Mouse (Mus musculus): ENCODE measurements at regions not wholly inside any gene's neighbourhood (a gene's known extent, or its start where the extent isn't known, plus 50 kb on each side); places are given as distances from the start of the nearest gene placed in this dataset. TPM values are rescaled to one million over a fixed set of nuclear protein-coding genes. Genes with fewer than 3 reads are reported as not detected.

GRCm38 (mm10) chr4:152614356-152615100 lies 136.9 kb upstream of the Kcnab2 start:
- Histone ChIP-seq H3K9me3 (ENCODE audit: low read length) (no peaks in the 10 kb centered on the region; the same call in 1 of the 2 replicates), H3K27me3 (ENCODE audit: insufficient read depth, low read length) (no peaks in the 10 kb centered on the region), H3K4me1 (ENCODE audit: insufficient read depth) (no peaks in the 10 kb centered on the region), H3K9ac (replicated peaks) (no peak overlapping the region), H3K4me2 (ENCODE audit: low read depth, low read length) (no peak overlapping the region), H3K27ac (ENCODE audit: low read depth) (no peak overlapping the region), H3K4me3 (ENCODE audit: low read depth, low read length) (no peak overlapping the region), H3K36me3 (replicated peaks; ENCODE audit: insufficient read depth, low read length) (no peaks in the 10 kb centered on the region)
- no peak for DNase-seq
- ATAC-seq: no peak
- WGBS (ENCODE audit: insufficient replicate concordance): 82% methylated on average over 13 of the region's 13 CpGs
- no peak for TF ChIP-seq EP300 (IDR thresholded peaks at IDR 0.05; ENCODE audit: low read depth)
- no peak for TF ChIP-seq CTCF (IDR thresholded peaks at IDR 0.05; ENCODE audit: low read depth)

Small RNA genes in the stretch of these regions (microRNA-seq; reads per million reads assigned to microRNA genes)
- gene Gm25779: not detected
